Comparison of ENCODE assay signal across 26 mouse cellular contexts in the genomic region with DNA sequence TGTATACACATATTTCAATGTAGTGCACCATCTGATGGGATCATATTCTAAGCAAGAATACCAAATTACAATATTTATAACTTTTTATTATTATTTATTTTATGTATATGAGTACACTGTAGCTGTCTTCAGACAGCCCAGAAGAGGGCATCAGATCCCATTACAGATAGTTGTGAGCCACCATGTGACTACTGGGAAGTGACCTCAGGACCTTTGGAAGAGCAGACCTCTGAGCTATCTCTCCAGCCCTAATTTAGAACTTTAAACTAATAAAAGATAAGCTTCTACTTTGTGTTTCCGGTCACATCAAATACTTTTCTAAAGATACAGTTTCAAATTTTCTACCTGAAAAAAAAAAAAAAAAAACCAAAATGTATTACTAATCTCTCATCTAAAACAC. TPM values are rescaled to one million over a fixed set of nuclear protein-coding genes. Genes with fewer than 3 reads are reported as not detected.
DNase-seq lines count a peak whose midpoint lies in the region; ATAC-seq and TF ChIP-seq lines count a peak whose summit lies in the region.
"Had no signal": no experiment of that assay in that cellular context is flagged by ENCODE, and none has a peak within 500 bp of the region (broad histone marks: within the 10 kb centered on the region; RNA-seq: fewer than 3 reads in every experiment).

No protein-coding gene starts in this region.

- 0 out of 2 replicates have a peak overlapping the region, but pooled peaks have one; percentile 25 for H3K4me2 ChIP-seq in liver, embryonic 14.5 days (ENCODE audit: low read depth)
- no peak overlapping the region for H3K4me2 ChIP-seq in liver, embryonic 12.5 days
- H3K4me2 ChIP-seq: forebrain, embryonic 13.5 days; lung, embryonic 14.5 days; midbrain, embryonic 13.5 days; neural tube, embryonic 13.5 days had no signal

- no peak for TF ChIP-seq CTCF in kidney, adult 2 months (conservative IDR thresholded peaks at IDR 0.05; ENCODE audit: insufficient read depth, insufficient read length, low read depth, low read length)
- TF ChIP-seq CTCF in liver, embryonic 14.5 days (IDR thresholded peaks at IDR 0.05; ENCODE audit: low read depth) = peak; percentile 25; the same call in 1 of the 2 replicates

- TF ChIP-seq POLR2A in kidney, adult 2 months (IDR thresholded peaks at IDR 0.05; ENCODE audit: low read depth, low read length) = no peak

- H3K27ac ChIP-seq in kidney, adult 2 months (ENCODE audit: insufficient read depth, low read depth, low read length) = no peak overlapping the region
- H3K27ac ChIP-seq in liver, embryonic 14.5 days = no peak overlapping the region
- no peak overlapping the region for H3K27ac ChIP-seq in liver, embryonic 12.5 days
- H3K27ac ChIP-seq: forebrain, embryonic 13.5 days; midbrain, embryonic 13.5 days; neural tube, embryonic 13.5 days; stomach, postnatal 0 days had no signal

- peak; percentile 19 for DNase-seq in kidney, adult 2 months
- DNase-seq in kidney, adult 11 months = no peak
- peak in 1 of 3 experiments; percentile 29 for DNase-seq in liver, embryonic 14.5 days (ENCODE audit: low read depth in 3 of 3, low spot score in 3 of 3)
- no peak for DNase-seq in gastrocnemius, postnatal 4 days (ENCODE audit: low spot score in 2 of 2)
- DNase-seq in adrenal gland, adult 18-20 months (ENCODE audit: low spot score in 2 of 2) = no peak
- DNase-seq: adrenal gland, postnatal 25 days; cerebellum, adult 2 months; cerebellum, postnatal 14 days; gastrocnemius, postnatal 25 days; kidney, postnatal 25 days; left cerebral cortex, postnatal 4 days; lung, embryonic 14.5 days; lung, postnatal 36 days; right cerebral cortex, postnatal 4 days; thymus, adult 18-20 months; thymus, postnatal 36 days had no signal

- no peaks in the 10 kb centered on the region for H3K27me3 ChIP-seq in erythroblast, embryonic 14.5 days (ENCODE audit: control insufficient read depth)
- no peaks in the 10 kb centered on the region for H3K27me3 ChIP-seq in kidney, adult 2 months (replicated peaks; ENCODE audit: control insufficient read depth, insufficient read depth, low read length)
- no peaks in the 10 kb centered on the region for H3K27me3 ChIP-seq in liver, embryonic 14.5 days (ENCODE audit: control insufficient read depth, insufficient read depth, low read length)
- H3K27me3 ChIP-seq in liver, embryonic 12.5 days (replicated peaks) = no peaks in the 10 kb centered on the region
- H3K27me3 ChIP-seq: forebrain, embryonic 13.5 days; megakaryocyte, embryonic 14.5 days; midbrain, embryonic 13.5 days; neural tube, embryonic 13.5 days had no signal

- 67% methylated on average over 1 of the region's 1 CpGs for WGBS in kidney, adult 2 months
- WGBS in liver, embryonic 14.5 days (ENCODE audit: insufficient replicate concordance) = 30% methylated on average over 1 of the region's 1 CpGs
- 38% methylated on average over 1 of the region's 1 CpGs for WGBS in liver, embryonic 12.5 days (ENCODE audit: insufficient replicate concordance)

- no peak for TF ChIP-seq EP300 in liver, embryonic 14.5 days (IDR thresholded peaks at IDR 0.05; ENCODE audit: low read depth)

- no peak for ATAC-seq in erythroblast, adult 5-6 weeks (replicated peaks; ENCODE audit: low FRiP score, poor library complexity, severe bottlenecking)
- ATAC-seq in liver, embryonic 14.5 days (ENCODE audit: insufficient read depth) = no peak
- ATAC-seq in liver, embryonic 12.5 days = no peak
- ATAC-seq: forebrain, embryonic 13.5 days; hindbrain, embryonic 16.5 days; midbrain, embryonic 13.5 days had no signal

- peak overlapping the region; percentile 63 for H3K4me3 ChIP-seq in erythroblast, embryonic 14.5 days (replicated peaks)
- H3K4me3 ChIP-seq in kidney, adult 2 months (ENCODE audit: insufficient read depth, low read depth, low read length) = no peak overlapping the region
- H3K4me3 ChIP-seq in liver, embryonic 14.5 days (ENCODE audit: insufficient read depth in 1 of 2, low read depth in 2 of 2, low read length in 2 of 2) = no peak overlapping the region
- no peak overlapping the region for H3K4me3 ChIP-seq in liver, embryonic 12.5 days
- H3K4me3 ChIP-seq: forebrain, embryonic 13.5 days; midbrain, embryonic 13.5 days; neural tube, embryonic 13.5 days had no signal

- H3K36me3 ChIP-seq in erythroblast, embryonic 14.5 days (ENCODE audit: control insufficient read depth) = peaks cover 44% of the 10 kb centered on the region
- H3K36me3 ChIP-seq in kidney, adult 2 months (ENCODE audit: control insufficient read depth, insufficient read depth, low read length) = peaks cover 3% of the 10 kb centered on the region; the same call in 1 of the 2 replicates
- peaks cover 9% of the 10 kb centered on the region for H3K36me3 ChIP-seq in liver, embryonic 14.5 days (replicated peaks; ENCODE audit: control insufficient read depth, insufficient read depth, low read depth)
- H3K36me3 ChIP-seq in liver, embryonic 12.5 days = peaks cover 16% of the 10 kb centered on the region

- H3K9ac ChIP-seq in liver, embryonic 14.5 days (replicated peaks) = no peak overlapping the region
- H3K9ac ChIP-seq in liver, embryonic 12.5 days = no peak overlapping the region
- H3K9ac ChIP-seq: forebrain, embryonic 13.5 days; lung, embryonic 14.5 days; midbrain, embryonic 13.5 days; neural tube, embryonic 13.5 days had no signal

- H3K9me3 ChIP-seq in erythroblast, embryonic 14.5 days (ENCODE audit: control insufficient read depth, low read length) = no peaks in the 10 kb centered on the region
- H3K9me3 ChIP-seq in liver, embryonic 14.5 days (ENCODE audit: control insufficient read depth, low read length) = no peaks in the 10 kb centered on the region
- no peaks in the 10 kb centered on the region for H3K9me3 ChIP-seq in liver, embryonic 12.5 days (replicated peaks)
- H3K9me3 ChIP-seq: forebrain, embryonic 13.5 days; G1E; megakaryocyte, embryonic 14.5 days; midbrain, embryonic 13.5 days; neural tube, embryonic 13.5 days had no signal

- H3K4me1 ChIP-seq in erythroblast, embryonic 14.5 days (ENCODE audit: control insufficient read depth) = peaks cover 61% of the 10 kb centered on the region
- H3K4me1 ChIP-seq in kidney, adult 2 months (ENCODE audit: control insufficient read depth, insufficient read depth, low read length) = peaks cover 10% of the 10 kb centered on the region; the same call in 1 of the 2 replicates
- peaks cover 14 to 22% of the 10 kb centered on the region in 2 experiments for H3K4me1 ChIP-seq in liver, embryonic 14.5 days (replicated peaks; ENCODE audit: control insufficient read depth in 2 of 2, insufficient read depth in 2 of 2, low read length in 1 of 2)
- H3K4me1 ChIP-seq in liver, embryonic 12.5 days = peaks cover 43% of the 10 kb centered on the region

RNA-seq across cellular contexts. Expression of gene Fcho2, which starts 6.2 kb away (rescaled TPM):
- 0.28 and 0.49 TPM in 2 replicates for polyA plus RNA-seq in erythroblast, embryonic 14.5 days (2012)
- 476 and 552 TPM in 2 replicates for total RNA-seq in erythroblast, adult 5-6 weeks (2015; ENCODE audit: low replicate concordance)
- 565 and 622 TPM in 2 replicates for total RNA-seq in erythroblast, adult 5-6 weeks (2017; ENCODE audit: low replicate concordance)
- 17.5 and 17.8 TPM in 2 replicates for polyA plus RNA-seq in kidney, adult 2 months (2012; rRNA removed)
- polyA plus RNA-seq in liver, embryonic 14.5 days (2012; rRNA removed) = 11.6 and 14.3 TPM in 2 replicates
- polyA plus RNA-seq in liver, embryonic 14.5 days (2014; fragmentation: Nextera tagmentation; extraction: Ambion mirVana) = 16.8 and 17.7 TPM in 2 replicates
- polyA plus RNA-seq in liver, embryonic 12.5 days (2016; fragmentation: Nextera tagmentation; extraction: Ambion mirVana) = 27.4 and 29.4 TPM in 2 replicates
- 10 to 100 TPM; 39.8 to 51.5 TPM for total RNA-seq in gastrocnemius, postnatal 4 days (2021)
- 10 to 100 TPM; 34.4 to 43.2 TPM for total RNA-seq in adrenal gland, adult 18-20 months (2021)
